Mouse (Mus musculus) heart, postnatal 14 days (tissue): ENCODE measurements around the gene BC004004. TPM values are rescaled to one million over a fixed set of nuclear protein-coding genes. Genes with fewer than 3 reads are reported as not detected.
A peak's percentile ranks its signal among the peaks of the same experiment; 100 is the strongest.
"Not testable (repeated sequence)": the region's sequence is repeated elsewhere in the genome, so short reads cannot be mapped to it uniquely, and the experiment has no call there.

Experiments used
- DNase-seq, 2 experiments: peaks; one replicate each; pipeline ENCODE4 v3.0.0; 2021 to 2022
- intact Hi-C: fragments of 180-260 bp; cut with DNase I; formaldehyde crosslinking; loops from one replicate; pipeline ENCODE4 v1.15.1; 2025
- total RNA-seq, 2 experiments: library from RNA; stranded (reverse); gene quantifications; 2 replicates each; pipeline ENCODE4 v1.2.3; 2021

BC004004 gene
- total RNA-seq, 2 experiments from 2014 or later: 189 to 195 TPM

- peak; percentile 49 to 60 for DNase-seq
- intact Hi-C loops: loop anchor here (2.0 kb wide), 1 partner anchor 29 kb away; no protein-coding TSS in a partner anchor
Measured at GRCm38 (mm10) chr17:29341591-29342003, 73.0 kb downstream of the BC004004 start.

GRCm38 (mm10) chr17:29342010-29342910 is 73.7 kb downstream of the BC004004 start:
- intact Hi-C loops: loop anchor here (2.0 kb wide), 1 partner anchor 29 kb away; no protein-coding TSS in a partner anchor
- DNase-seq: peak; percentile 75 to 80

GRCm38 (mm10) chr17:29343241-29343640 is 74.7 kb downstream of the BC004004 start:
- no peak for DNase-seq
- intact Hi-C loops: loop anchor here (2.0 kb wide), 1 partner anchor 28 kb away; no protein-coding TSS in a partner anchor

GRCm38 (mm10) chr17:29345272-29345671 is 76.7 kb downstream of the BC004004 start:
- DNase-seq: no peak
- intact Hi-C loops: no loop called here

- intact Hi-C loops: no loop called here
- peak; percentile 56 to 58 for DNase-seq
Measured at GRCm38 (mm10) chr17:29346496-29347125, 78.0 kb downstream of the BC004004 start.

GRCm38 (mm10) chr17:29347126-29347644 is 78.6 kb downstream of the BC004004 start:
- DNase-seq: no peak
- intact Hi-C loops: no loop called here

- intact Hi-C loops: no loop called here
- peak; percentile 100 for DNase-seq
Measured at GRCm38 (mm10) chr17:29347645-29348256, 79.2 kb downstream of the BC004004 start, which contains the start of gene Mtch1. TSS of gene Mtch1 (minus strand) at chr17:29347934.

- DNase-seq: no peak
- intact Hi-C loops: no loop called here
Measured at GRCm38 (mm10) chr17:29348996-29349395, 80.4 kb downstream of the BC004004 start.

GRCm38 (mm10) chr17:29351056-29351455 is 82.5 kb downstream of the BC004004 start:
- DNase-seq, intact Hi-C loops: not testable (repeated sequence)

- intact Hi-C loops: no loop called here
Measured at GRCm38 (mm10) chr17:29355461-29355840, 86.9 kb downstream of the BC004004 start.

GRCm38 (mm10) chr17:29355841-29356478 is 87.4 kb downstream of the BC004004 start:
- intact Hi-C loops: no loop called here
- peak; percentile 83 to 87 for DNase-seq

More at GRCm38 (mm10) chr17:29355461-29355840, 86.9 kb downstream of the BC004004 start:
- peak in 1 of 2 experiments; percentile 43 for DNase-seq

GRCm38 (mm10) chr17:29356479-29356856 is 87.9 kb downstream of the BC004004 start:
- DNase-seq: peak; percentile 80 to 87
- intact Hi-C loops: no loop called here

GRCm38 (mm10) chr17:29356882-29357281 is 88.3 kb downstream of the BC004004 start:
- intact Hi-C loops: no loop called here
- DNase-seq: no peak

GRCm38 (mm10) chr17:29358928-29359327 is 90.3 kb downstream of the BC004004 start:
- intact Hi-C loops: no loop called here

GRCm38 (mm10) chr17:29360761-29361221 is 92.2 kb downstream of the BC004004 start, which contains the start of gene Fgd2:
TSS of gene Fgd2 (plus strand) at chr17:29360914.
- no peak for DNase-seq
- intact Hi-C loops: no loop called here

More at GRCm38 (mm10) chr17:29358928-29359327, 90.3 kb downstream of the BC004004 start:
- DNase-seq: no peak

- no peak for DNase-seq
- intact Hi-C loops: no loop called here
Measured at GRCm38 (mm10) chr17:29361982-29362691, 93.5 kb downstream of the BC004004 start.

GRCm38 (mm10) chr17:29363109-29363508 is 94.5 kb downstream of the BC004004 start:
- no peak for DNase-seq
- intact Hi-C loops: no loop called here
